Mouse (Mus musculus) T-helper 2 cell (primary cell): ENCODE results near the gene Gemin8.

Source experiments
- in situ Hi-C: fragments of 300-600 bp; cut with MboI, MseI; formaldehyde crosslinking; loops from one replicate; pipeline ENCODE4 v1.15.1; 2025; ENCODE audit warnings: high pct_unique_total_duplicates

Gemin8 gene

GRCm38 (mm10) chrX:166229750-166230149, 59.5 kb downstream of the Gemin8 start:
- in situ Hi-C loops = no loop called here

GRCm38 (mm10) chrX:166230515-166231267, 60.4 kb downstream of the Gemin8 start:
- in situ Hi-C loops = no loop called here

- in situ Hi-C loops = no loop called here
Observed at GRCm38 (mm10) chrX:166236131-166236530, 65.9 kb downstream of the Gemin8 start.

- in situ Hi-C loops = no loop called here
Observed at GRCm38 (mm10) chrX:166238831-166239460, 68.7 kb downstream of the Gemin8 start, which contains the start of gene Gpm6b. Gene Gpm6b (plus strand): TSS chrX:166238911.

GRCm38 (mm10) chrX:166239520-166239919, 69.3 kb downstream of the Gemin8 start:
- in situ Hi-C loops = no loop called here
